Mouse (Mus musculus): ENCODE results near the gene Ano2.

- TF ChIP-seq CTCF (IDR thresholded peaks at IDR 0.05; ENCODE audit: extremely low read depth, insufficient read length, insufficient replicate concordance, low read depth, low read length) (no peak), POLR2A (IDR thresholded peaks at IDR 0.05; ENCODE audit: low read depth, low read length) (no peak)
Observed at GRCm38 (mm10) chr6:125663906-125664305, 26.3 kb upstream of the Ano2 start.
